Mouse (Mus musculus) liver, embryonic 11.5 days (tissue): Measurements from ENCODE around the gene Kif18b. TPM values are rescaled to one million over a fixed set of nuclear protein-coding genes. Genes with fewer than 3 reads are reported as not detected.

Source experiments
- ATAC-seq: fragments of 200-750 bp; cut with Nextera tagmentation; replicated peaks from 2 replicates; pipeline ENCODE4 v1.8.0; 2017; ENCODE audit warnings: moderate number of reproducible peaks, mild to moderate bottlenecking, moderate TSS enrichment, moderate library complexity; ENCODE audit not compliant: low FRiP score
- DNase-seq: peaks from one replicate; pipeline ENCODE4 v3.0.0-alpha.2; 2017; ENCODE audit warnings: low spot score
- H3K27ac ChIP-seq: fragments of 300-500 bp; sonication (generic); 2 replicates; pipeline ENCODE4 v1.5.1; 2014; ENCODE audit warnings: mild to moderate bottlenecking, low read depth, low read length, control low read depth
- H3K27me3 ChIP-seq: fragments of 300-500 bp; sonication (generic); replicated peaks from 2 replicates; pipeline ENCODE4 v1.6.1; 2014; ENCODE audit warnings: low read length, mixed read lengths; ENCODE audit not compliant: control insufficient read depth, insufficient read depth
- H3K36me3 ChIP-seq: fragments of 300-500 bp; sonication (generic); 2 replicates; pipeline ENCODE4 v1.6.1; 2014; ENCODE audit warnings: mild to moderate bottlenecking, low read length, moderate library complexity, mixed read lengths; ENCODE audit not compliant: control insufficient read depth, insufficient read depth
- H3K4me1 ChIP-seq: fragments of 300-500 bp; sonication (generic); replicated peaks from 2 replicates; pipeline ENCODE4 v1.6.1; 2014; ENCODE audit warnings: low read length, mixed read lengths; ENCODE audit not compliant: control insufficient read depth, insufficient read depth
- H3K4me2 ChIP-seq: fragments of 300-500 bp; sonication (generic); 2 replicates; pipeline ENCODE4 v1.6.1; 2014; ENCODE audit warnings: mild to moderate bottlenecking, control low read depth, moderate library complexity
- H3K4me3 ChIP-seq: fragments of 300-500 bp; sonication (generic); 2 replicates; pipeline ENCODE4 v1.5.1; 2014; ENCODE audit warnings: low read depth, low read length, control low read depth
- H3K9ac ChIP-seq: fragments of 300-500 bp; sonication (generic); 2 replicates; pipeline ENCODE4 v1.6.1; 2014; ENCODE audit warnings: low read depth, low read length, control low read depth
- H3K9me3 ChIP-seq: fragments of 300-500 bp; sonication (generic); 2 replicates; pipeline ENCODE4 v1.6.1; 2016; ENCODE audit warnings: low read length, inconsistent platforms, mixed read lengths; ENCODE audit not compliant: control insufficient read depth
- WGBS: fragments of 180-500 bp; shearing (Covaris S2); extraction: QIAGEN DNeasy Blood & Tissue Kit; methylation state at CpG from one replicate; pipeline ENCODE4 v1.1.7; 2014; 5-methylcytosine and 5-hydroxymethylcytosine counted together
- polyA plus RNA-seq: library from polyadenylated mRNA; unstranded; fragments of >200 nt; fragmentation: Nextera tagmentation; extraction: Ambion mirVana; gene quantifications from 2 replicates; pipeline ENCODE4 v1.2.1, GENCODE M21; 2014

Kif18b gene
- polyA plus RNA-seq, 1 experiment from 2014 or later: 10.3 TPM

DNA sequence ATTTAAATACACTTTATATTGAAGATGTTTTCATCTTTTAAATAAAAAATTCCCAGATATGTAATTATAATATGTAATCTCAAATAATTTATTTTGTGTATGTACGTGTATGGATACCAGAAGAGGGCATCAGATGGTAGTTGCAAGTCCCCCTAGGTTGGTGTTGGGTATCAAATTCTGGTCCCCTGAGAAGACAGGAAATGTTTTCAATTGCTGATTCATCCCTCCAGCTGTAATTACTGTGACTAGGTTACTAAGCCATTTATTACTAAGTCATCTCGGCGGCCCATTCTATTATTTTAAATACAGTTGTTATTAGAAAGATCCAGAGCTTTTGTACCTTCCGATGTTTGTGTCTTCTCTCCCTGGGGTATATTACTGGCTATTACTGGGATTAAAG lies 6.8 kb downstream of the Kif18b start:
- no peaks in the 10 kb centered on the region for H3K27me3 ChIP-seq
- ATAC-seq (no peak), DNase-seq (no peak)
- H3K4me2 ChIP-seq: no peak overlapping the region
- peaks cover 6% of the 10 kb centered on the region; the same call in 1 of the 2 replicates for H3K4me1 ChIP-seq
- H3K9me3 ChIP-seq: no peaks in the 10 kb centered on the region
- H3K36me3 ChIP-seq: peaks cover 35% of the 10 kb centered on the region
- WGBS: 89% methylated on average over 4 of the region's 4 CpGs
- no peak overlapping the region for H3K9ac ChIP-seq
- no peak overlapping the region for H3K27ac ChIP-seq
- no peak overlapping the region for H3K4me3 ChIP-seq

DNA sequence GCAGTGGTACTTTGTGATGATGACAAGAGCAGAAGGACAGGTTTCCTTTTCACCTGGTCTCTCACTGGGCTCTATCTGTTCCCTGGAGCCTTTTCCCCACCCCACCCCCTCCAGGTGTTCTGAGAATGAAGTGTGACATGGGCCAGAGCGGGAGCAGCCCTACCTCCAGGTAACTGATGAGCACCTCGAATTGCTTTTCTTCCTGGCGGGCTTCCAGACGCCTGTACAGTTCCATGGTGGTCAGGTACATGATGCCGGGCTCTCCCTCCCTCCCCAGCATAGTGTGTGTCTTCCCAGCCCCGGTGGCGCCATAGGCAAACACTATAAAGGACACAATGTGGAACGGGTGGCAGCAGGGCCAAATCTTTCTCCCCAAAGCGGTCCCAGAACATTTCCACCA lies 9.5 kb downstream of the Kif18b start:
- H3K27ac ChIP-seq: no peak overlapping the region
- no peak for ATAC-seq
- H3K4me1 ChIP-seq: no peaks in the 10 kb centered on the region
- H3K9me3 ChIP-seq: no peaks in the 10 kb centered on the region
- no peak overlapping the region for H3K9ac ChIP-seq
- 86% methylated on average over 9 of the region's 9 CpGs for WGBS
- H3K27me3 ChIP-seq: no peaks in the 10 kb centered on the region
- H3K4me2 ChIP-seq: no peak overlapping the region
- peaks cover 44% of the 10 kb centered on the region for H3K36me3 ChIP-seq
- no peak overlapping the region for H3K4me3 ChIP-seq
- DNase-seq: no peak

DNA sequence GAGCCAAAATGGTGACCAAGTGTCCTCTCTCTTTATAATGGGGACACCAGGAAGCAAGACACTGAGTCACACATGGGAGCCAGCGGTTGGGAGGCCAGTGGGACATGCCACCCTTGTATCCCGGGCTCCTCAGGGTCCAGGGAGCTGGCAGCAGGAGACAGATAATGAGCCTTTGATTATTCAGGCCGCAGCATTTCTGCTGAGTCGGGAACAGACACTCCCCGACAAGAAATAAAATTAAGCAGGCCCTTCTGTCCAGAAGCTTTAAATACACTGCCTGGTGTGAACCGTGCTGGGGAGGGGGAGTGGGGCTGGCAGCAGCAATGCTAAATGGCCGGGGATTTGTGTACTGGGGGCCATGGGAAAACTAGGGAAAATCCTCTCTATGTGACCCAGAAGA lies 13.5 kb downstream of the Kif18b start:
- Histone ChIP-seq H3K4me1 (no peaks in the 10 kb centered on the region), H3K27ac (no peak overlapping the region), H3K9me3 (no peaks in the 10 kb centered on the region), H3K4me3 (no peak overlapping the region), H3K4me2 (no peak overlapping the region), H3K36me3 (peaks cover 82% of the 10 kb centered on the region), H3K27me3 (no peaks in the 10 kb centered on the region), H3K9ac (no peak overlapping the region)
- no peak for DNase-seq
- no peak for ATAC-seq
- WGBS: 82% methylated on average over 7 of the region's 7 CpGs

DNA sequence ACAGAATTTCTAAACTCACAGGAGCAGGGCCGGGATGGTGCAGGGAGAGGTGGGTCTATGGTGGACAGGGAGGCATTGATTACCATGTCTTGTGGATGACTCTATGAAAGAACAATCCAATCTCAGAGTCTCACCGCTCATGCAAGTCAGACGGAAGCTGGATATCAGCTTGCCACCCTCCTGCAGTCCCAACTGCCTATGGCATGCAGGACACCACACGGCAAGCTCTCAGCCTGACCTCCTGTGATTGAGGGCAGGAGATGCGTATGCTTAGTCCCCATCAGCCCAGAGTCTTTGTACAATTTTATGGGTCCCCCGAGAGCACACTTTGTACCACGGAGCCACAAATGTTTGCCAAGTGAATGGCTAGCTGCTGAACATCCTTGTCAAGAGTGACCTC lies 21.3 kb downstream of the Kif18b start:
- no peaks in the 10 kb centered on the region for H3K9me3 ChIP-seq
- H3K4me1 ChIP-seq: no peaks in the 10 kb centered on the region
- no peak for DNase-seq
- peaks cover 35% of the 10 kb centered on the region for H3K36me3 ChIP-seq
- WGBS: 82% methylated on average over 7 of the region's 7 CpGs
- no peak overlapping the region for H3K4me2 ChIP-seq
- no peaks in the 10 kb centered on the region for H3K27me3 ChIP-seq
- H3K27ac ChIP-seq: no peak overlapping the region
- ATAC-seq: no peak
- H3K4me3 ChIP-seq: no peak overlapping the region
- H3K9ac ChIP-seq: no peak overlapping the region

DNA sequence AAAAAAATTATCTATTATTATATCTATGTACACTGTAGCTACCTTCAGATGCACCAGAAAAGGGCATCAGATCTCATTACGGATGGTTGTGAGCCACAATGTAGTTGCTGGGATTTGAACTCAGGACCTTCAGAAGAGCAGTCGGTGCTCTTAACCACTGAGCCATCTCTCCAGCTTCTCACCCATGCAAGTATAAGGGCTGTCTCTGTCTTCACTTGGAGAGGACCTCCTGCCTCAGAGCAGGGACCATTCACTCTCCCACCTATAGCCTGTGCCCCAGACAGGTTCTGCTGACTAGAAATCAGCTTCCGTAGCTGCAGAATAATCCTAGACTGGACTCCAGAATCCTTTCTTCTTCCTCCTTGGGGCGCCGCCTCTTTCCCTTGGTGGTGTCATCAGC lies 22.8 kb downstream of the Kif18b start:
- H3K9ac ChIP-seq: no peak overlapping the region
- H3K9me3 ChIP-seq: no peaks in the 10 kb centered on the region
- H3K4me1 ChIP-seq: no peaks in the 10 kb centered on the region
- DNase-seq (no peak), ATAC-seq (no peak)
- H3K4me3 ChIP-seq: no peak overlapping the region
- H3K27ac ChIP-seq: no peak overlapping the region
- H3K36me3 ChIP-seq: peaks cover 20% of the 10 kb centered on the region
- H3K27me3 ChIP-seq: peaks cover 2% of the 10 kb centered on the region; the same call in 1 of the 2 replicates
- no peak overlapping the region for H3K4me2 ChIP-seq
- 84% methylated on average over 5 of the region's 5 CpGs for WGBS

DNA sequence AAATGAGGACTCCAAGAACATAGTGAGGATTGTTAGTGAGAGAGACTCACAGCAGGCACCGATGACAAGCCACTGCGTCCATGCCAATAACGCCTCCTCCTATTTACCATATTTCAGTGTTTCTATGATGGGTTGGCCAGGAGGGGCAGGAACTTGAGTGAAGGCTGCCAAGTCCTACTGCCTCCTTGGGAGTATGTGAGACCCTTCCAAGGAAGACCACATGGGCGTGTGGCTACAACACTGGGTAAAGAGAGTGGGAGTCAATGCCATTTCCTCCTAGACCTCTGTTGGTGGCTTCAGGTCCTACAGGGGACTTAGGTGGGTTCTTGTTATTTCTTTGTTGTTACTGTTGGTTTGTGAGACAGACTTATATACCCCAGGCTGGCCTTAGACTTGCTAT lies 23.7 kb downstream of the Kif18b start:
- DNase-seq: no peak
- Histone ChIP-seq H3K4me1 (peaks cover 3% of the 10 kb centered on the region), H3K9me3 (no peaks in the 10 kb centered on the region), H3K36me3 (peaks cover 11% of the 10 kb centered on the region), H3K4me3 (no peak overlapping the region), H3K9ac (no peak overlapping the region), H3K27ac (no peak overlapping the region), H3K4me2 (no peak overlapping the region), H3K27me3 (peaks cover 9% of the 10 kb centered on the region)
- 51% methylated on average over 4 of the region's 4 CpGs for WGBS
- no peak for ATAC-seq

DNA sequence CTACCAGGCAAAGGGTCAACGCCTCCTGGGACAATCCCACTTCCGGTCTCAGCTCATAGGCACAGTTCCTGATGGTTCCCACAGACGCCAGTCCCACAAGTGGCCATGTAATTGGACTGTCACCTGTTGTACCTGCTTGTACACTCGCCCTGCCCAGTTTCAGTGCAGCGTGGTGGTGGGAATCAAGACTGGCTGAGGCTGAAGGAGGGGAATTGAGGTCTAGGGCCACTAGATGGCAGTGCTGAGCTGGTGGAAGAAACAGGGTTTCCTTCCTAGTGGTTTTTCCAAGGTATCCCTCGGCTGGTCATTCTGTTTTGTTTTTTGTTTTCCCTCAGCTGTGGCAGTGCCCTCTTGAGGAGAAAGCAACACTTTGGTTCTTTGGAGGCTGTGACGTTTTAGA lies 24.2 kb downstream of the Kif18b start, which contains the start of gene Gfap:
Gene Gfap (minus strand): TSS at position 150 of the 400 bp plus-strand sequence.
- H3K27me3 ChIP-seq: peaks cover 14% of the 10 kb centered on the region
- peak; percentile 71 for DNase-seq
- peaks cover 7% of the 10 kb centered on the region for H3K4me1 ChIP-seq
- H3K4me3 ChIP-seq: no peak within 1 kb of the TSS
- H3K9ac ChIP-seq: no peak within 1 kb of the TSS
- peaks cover 7% of the 10 kb centered on the region for H3K36me3 ChIP-seq
- H3K4me2 ChIP-seq: no peak within 1 kb of the TSS
- H3K27ac ChIP-seq: no peak within 1 kb of the TSS
- no peaks in the 10 kb centered on the region for H3K9me3 ChIP-seq
- 10% methylated on average over 7 of the region's 7 CpGs for WGBS
- no peak for ATAC-seq

DNA sequence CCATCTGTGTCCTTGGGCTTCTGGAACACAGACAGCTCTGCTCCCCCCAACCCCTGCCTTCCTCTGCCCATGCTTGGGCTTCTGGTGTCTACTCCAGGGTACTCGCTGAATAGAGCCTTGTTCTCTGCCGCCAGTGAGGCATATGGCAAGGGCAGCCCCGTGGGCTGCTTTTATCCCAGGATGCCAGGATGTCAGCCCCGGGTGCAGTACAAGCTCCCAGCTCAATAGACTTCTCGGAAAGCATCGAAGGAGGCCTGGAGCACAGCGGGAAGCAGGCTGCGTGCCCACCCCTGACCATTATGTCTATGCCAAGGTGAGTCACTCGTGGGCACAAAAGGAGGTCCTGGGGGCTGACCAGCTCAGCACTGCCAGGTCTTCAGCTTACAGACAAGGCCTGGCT lies 26.5 kb downstream of the Kif18b start:
- H3K9me3 ChIP-seq: no peaks in the 10 kb centered on the region
- DNase-seq (no peak), ATAC-seq (no peak)
- 78% methylated on average over 9 of the region's 9 CpGs for WGBS
- no peaks in the 10 kb centered on the region for H3K36me3 ChIP-seq
- no peak overlapping the region for H3K9ac ChIP-seq
- H3K27ac ChIP-seq: no peak overlapping the region
- no peak overlapping the region for H3K4me3 ChIP-seq
- H3K4me1 ChIP-seq: peaks cover 17% of the 10 kb centered on the region
- no peak overlapping the region for H3K4me2 ChIP-seq
- peaks cover 31% of the 10 kb centered on the region for H3K27me3 ChIP-seq

DNA sequence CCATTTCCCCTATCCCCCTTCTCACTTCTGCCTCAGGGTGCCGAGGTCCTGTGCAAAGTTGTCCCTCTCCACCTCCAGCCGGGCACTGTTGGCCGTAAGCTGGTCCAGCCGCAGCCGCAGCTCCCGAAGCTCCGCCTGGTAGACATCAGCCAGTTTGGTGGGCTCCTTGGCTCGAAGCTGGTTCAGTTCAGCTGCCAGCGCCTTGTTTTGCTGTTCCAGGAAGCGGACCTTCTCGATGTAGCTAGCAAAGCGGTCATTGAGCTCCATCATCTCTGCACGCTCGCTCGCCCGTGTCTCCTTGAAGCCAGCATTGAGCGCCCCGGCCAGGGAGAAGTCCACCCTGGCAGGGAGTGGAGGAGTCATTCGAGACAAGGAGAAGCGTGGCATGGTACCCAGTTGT lies 28.3 kb downstream of the Kif18b start:
- Histone ChIP-seq H3K36me3 (no peaks in the 10 kb centered on the region), H3K27me3 (peaks cover 36% of the 10 kb centered on the region), H3K9me3 (no peaks in the 10 kb centered on the region), H3K9ac (0 out of 2 replicates have a peak overlapping the region, but pooled peaks have one; percentile 20), H3K4me1 (peaks cover 21% of the 10 kb centered on the region), H3K4me2 (no peak overlapping the region; the same call in 1 of the 2 replicates), H3K27ac (no peak overlapping the region), H3K4me3 (no peak overlapping the region)
- ATAC-seq (no peak), DNase-seq (no peak)
- WGBS: 68% methylated on average over 20 of the region's 20 CpGs
